Mouse (Mus musculus) left cerebral cortex, postnatal 4 days (tissue): ENCODE results near the gene Tln1. TPM values are rescaled to one million over a fixed set of nuclear protein-coding genes. Genes with fewer than 3 reads are reported as not detected.

ENCODE experiments used
- DNase-seq: peaks from one replicate; pipeline ENCODE4 v3.0.0-alpha.2; 2022
- intact Hi-C: fragments of 180-260 bp; cut with DNase I; formaldehyde crosslinking; loops from one replicate; pipeline ENCODE4 v1.15.1; 2025
- total RNA-seq, 2 experiments: library from RNA; stranded (reverse); gene quantifications; 2 replicates each; pipeline ENCODE4 v1.2.3; 2021

Gene Tln1
- total RNA-seq, 2 experiments from 2014 or later, result 49.1 to 59.1 TPM

GRCm38 (mm10) chr4:43579256-43579655, 16.8 kb upstream of the Tln1 start:
- intact Hi-C loops, result no loop called here
- DNase-seq, result no peak

GRCm38 (mm10) chr4:43578376-43579204, 16.1 kb upstream of the Tln1 start, which contains the start of the genes Rgp1 and Gba2:
Gene Rgp1 (plus strand): TSS chr4:43578715.
Gene Gba2 (minus strand): TSS chr4:43578873.
- DNase-seq, result peak; percentile 78
- intact Hi-C loops, result no loop called here

GRCm38 (mm10) chr4:43577237-43577881, 14.9 kb upstream of the Tln1 start:
- DNase-seq, result no peak
- intact Hi-C loops, result no loop called here

- intact Hi-C loops, result no loop called here
- no peak for DNase-seq
These were observed 12.9 kb upstream of the Tln1 start for GRCm38 (mm10) chr4:43575356-43575755.

DNA sequence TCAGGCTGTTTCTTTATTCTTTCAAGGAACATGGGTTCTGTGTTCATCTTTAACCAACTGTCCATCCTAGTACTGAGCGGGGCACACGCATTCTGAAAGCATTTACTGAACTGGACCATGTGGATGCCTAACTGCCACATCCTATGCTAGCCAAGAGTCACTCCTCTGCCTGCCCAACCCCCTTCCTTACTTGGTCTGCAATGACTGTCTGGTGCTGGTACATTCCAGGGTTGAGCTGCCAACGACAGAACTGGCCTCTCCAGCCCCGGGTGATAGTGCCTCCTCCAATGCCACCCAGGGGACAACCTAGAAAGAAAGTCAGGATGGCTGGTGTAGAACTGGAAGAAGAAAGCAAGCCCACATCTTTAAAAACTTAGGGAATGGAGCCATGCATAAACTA, 11.1 kb upstream of the Tln1 start:
- intact Hi-C loops, result no loop called here
- no peak for DNase-seq

GRCm38 (mm10) chr4:43571395-43572045, 9.0 kb upstream of the Tln1 start:
- intact Hi-C loops, result no loop called here
- DNase-seq, result no peak

- intact Hi-C loops, result no loop called here
- no peak for DNase-seq
These were observed 4.6 kb upstream of the Tln1 start for GRCm38 (mm10) chr4:43567140-43567539.

- intact Hi-C loops, result no loop called here
- DNase-seq, result no peak
These were observed 1.7 kb upstream of the Tln1 start for GRCm38 (mm10) chr4:43564231-43564630.

DNA sequence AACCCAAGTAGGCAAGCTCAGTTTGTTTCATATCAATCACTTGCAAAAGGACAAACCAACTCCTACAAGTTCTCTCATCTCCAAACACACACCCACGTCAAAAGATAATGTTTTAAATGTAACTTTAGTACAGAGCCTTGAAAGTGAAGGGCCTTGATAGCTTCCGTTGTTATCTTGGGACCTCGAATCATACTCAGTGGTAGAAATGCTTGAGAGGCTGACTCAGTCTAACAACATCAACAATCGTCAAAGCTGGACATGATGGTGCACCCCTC, 1.0 kb upstream of the Tln1 start:
- DNase-seq, result no peak
- intact Hi-C loops, result no loop called here

- intact Hi-C loops, result no loop called here
- DNase-seq, result no peak
These were observed 494 bp upstream of the Tln1 start for GRCm38 (mm10) chr4:43562769-43563600.

GRCm38 (mm10) chr4:43561436-43561996, 975 bp downstream of the Tln1 start:
- DNase-seq, result no peak
- intact Hi-C loops, result no loop called here

- intact Hi-C loops, result no loop called here
- DNase-seq, result no peak
These were observed 1.5 kb downstream of the Tln1 start for GRCm38 (mm10) chr4:43560976-43561375.

GRCm38 (mm10) chr4:43560243-43560611, 2.3 kb downstream of the Tln1 start:
- DNase-seq, result no peak
- intact Hi-C loops, result no loop called here

GRCm38 (mm10) chr4:43559519-43560242, 2.8 kb downstream of the Tln1 start:
- intact Hi-C loops, result no loop called here

GRCm38 (mm10) chr4:43558631-43559356, 3.7 kb downstream of the Tln1 start:
- DNase-seq, result peak; percentile 37
- intact Hi-C loops, result no loop called here

More at GRCm38 (mm10) chr4:43559519-43560242, 2.8 kb downstream of the Tln1 start:
- no peak for DNase-seq

DNA sequence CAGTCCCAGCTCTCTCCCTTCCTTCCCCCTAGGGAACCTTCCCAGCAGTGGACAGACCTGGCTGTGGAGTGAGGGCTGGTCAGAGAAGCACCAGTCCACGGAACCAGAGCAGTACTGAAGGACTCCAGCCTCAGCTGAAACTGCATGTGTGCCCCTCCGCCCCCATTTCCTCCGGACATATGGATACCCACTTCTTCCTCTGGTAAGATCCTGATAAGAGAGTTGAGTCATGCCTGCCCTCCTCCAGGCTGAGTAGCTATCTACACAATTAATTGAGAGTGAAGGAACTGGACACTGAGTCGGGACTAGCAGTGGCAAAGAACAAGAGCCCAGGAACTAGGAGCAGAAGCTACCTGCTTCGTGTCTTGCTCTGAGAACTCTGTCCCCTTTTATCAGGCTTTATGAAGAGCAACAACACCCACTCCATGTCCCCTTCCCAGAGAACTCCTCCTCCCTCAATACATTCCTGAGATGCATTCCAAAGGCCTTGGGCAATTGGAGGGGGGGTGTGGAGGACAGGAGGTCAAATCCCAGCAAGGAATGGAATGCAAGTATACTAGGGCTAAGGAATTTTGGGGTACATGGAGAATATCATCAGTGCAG, 4.4 kb downstream of the Tln1 start:
- no peak for DNase-seq
- intact Hi-C loops, result no loop called here

DNA sequence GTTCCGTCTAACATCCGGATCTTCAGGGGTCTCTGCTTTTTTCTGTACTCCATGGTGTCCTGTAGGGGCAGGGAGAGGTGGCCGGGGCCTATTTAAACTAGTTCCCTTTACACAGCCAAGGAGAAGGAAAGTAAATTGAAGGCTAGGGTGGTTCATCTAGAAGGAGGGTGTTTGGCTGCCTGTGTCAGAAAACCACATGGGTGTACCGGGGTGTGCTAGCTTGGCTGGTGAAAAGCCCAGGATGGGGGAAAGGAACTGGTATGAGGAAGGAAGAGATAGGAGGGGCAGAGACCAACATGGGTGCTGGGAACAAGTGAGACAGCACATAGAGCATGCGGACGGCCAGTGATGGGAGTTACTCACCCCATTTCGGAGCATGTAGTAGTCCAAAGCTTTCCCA, 6.6 kb downstream of the Tln1 start:
- DNase-seq, result no peak
- intact Hi-C loops, result no loop called here

- intact Hi-C loops, result no loop called here
- no peak for DNase-seq
These were observed 8.6 kb downstream of the Tln1 start for GRCm38 (mm10) chr4:43553891-43554290.

GRCm38 (mm10) chr4:43552437-43552836, 10.1 kb downstream of the Tln1 start:
- no peak for DNase-seq
- intact Hi-C loops, result no loop called here
